Mouse (Mus musculus) central nervous system, embryonic 14 days (tissue): ENCODE data around the gene Mageh1. TPM values are rescaled to one million over a fixed set of nuclear protein-coding genes. Genes with fewer than 3 reads are reported as not detected.

Source experiments
- polyA plus RNA-seq: library from polyadenylated mRNA; depleted of rRNA; stranded (reverse); fragments of >200 nt; gene quantifications from 2 replicates; pipeline ENCODE4 v1.2.3, GENCODE M21; 2012; rRNA removed

Mageh1 gene
- 83.1 and 84.0 TPM in 2 replicates for polyA plus RNA-seq

GRCm38 (mm10) chrX:153037087-153037971, at the start of gene Mageh1:
TSS of gene Mageh1 (minus strand) at chrX:153037575.

GRCm38 (mm10) chrX:153006387-153006841, 31.0 kb downstream of the Mageh1 start, which contains the start of gene Usp51:
TSS of gene Usp51 (plus strand) at chrX:153006469.

Other genes starting within 250 kb of the Mageh1 start
- 2.0 TPM in 2 replicates for gene Usp51, start 31.1 kb downstream of the Mageh1 start, polyA plus RNA-seq
- 1.0 and 1.2 TPM in 2 replicates for gene Foxr2, start 81.2 kb upstream of the Mageh1 start, polyA plus RNA-seq
- gene Rragb, start 102.4 kb upstream of the Mageh1 start, polyA plus RNA-seq, result 40.4 and 45.1 TPM in 2 replicates
- 7.0 and 7.5 TPM in 2 replicates for gene Klf8, start 199.9 kb upstream of the Mageh1 start, polyA plus RNA-seq